Mouse (Mus musculus) liver, embryonic 12.5 days (tissue): Measurements from ENCODE around the gene Mctp1. TPM values are rescaled to one million over a fixed set of nuclear protein-coding genes. Genes with fewer than 3 reads are reported as not detected.

ENCODE experiments used
- ATAC-seq: fragments of 200-750 bp; cut with Nextera tagmentation; 2 replicates; pipeline ENCODE4 v1.8.0; 2017; ENCODE audit warnings: moderate number of reproducible peaks, mild to moderate bottlenecking, moderate library complexity
- H3K27ac ChIP-seq: fragments of 300-500 bp; sonication (generic); 2 replicates; pipeline ENCODE4 v1.5.1; 2016; ENCODE audit warnings: mild to moderate bottlenecking
- H3K27me3 ChIP-seq: fragments of 300-500 bp; sonication (generic); replicated peaks from 2 replicates; pipeline ENCODE4 v1.6.1; 2016; ENCODE audit warnings: mild to moderate bottlenecking, moderate library complexity
- H3K36me3 ChIP-seq: fragments of 300-500 bp; sonication (generic); 2 replicates; pipeline ENCODE4 v1.6.1; 2016; ENCODE audit warnings: mild to moderate bottlenecking, moderate library complexity
- H3K4me1 ChIP-seq: fragments of 300-500 bp; sonication (generic); 2 replicates; pipeline ENCODE4 v1.6.1; 2016
- H3K4me2 ChIP-seq: fragments of 300-500 bp; sonication (generic); 2 replicates; pipeline ENCODE4 v1.6.1; 2016; ENCODE audit warnings: mild to moderate bottlenecking, moderate library complexity
- H3K4me3 ChIP-seq: fragments of 300-500 bp; sonication (generic); 2 replicates; pipeline ENCODE4 v1.5.1; 2016; ENCODE audit warnings: mild to moderate bottlenecking, moderate library complexity
- H3K9ac ChIP-seq: fragments of 300-500 bp; sonication (generic); 2 replicates; pipeline ENCODE4 v1.6.1; 2016; ENCODE audit warnings: mild to moderate bottlenecking, moderate library complexity
- H3K9me3 ChIP-seq: fragments of 300-500 bp; sonication (generic); replicated peaks from 2 replicates; pipeline ENCODE4 v1.6.1; 2016; ENCODE audit warnings: mild to moderate bottlenecking, moderate library complexity
- WGBS: fragments of 180-500 bp; shearing (Covaris S2); methylation state at CpG from one replicate; pipeline ENCODE4 v1.1.7; 2016; ENCODE audit not compliant: insufficient replicate concordance; 5-methylcytosine and 5-hydroxymethylcytosine counted together
- polyA plus RNA-seq: library from polyadenylated mRNA; unstranded; fragments of >200 nt; fragmentation: Nextera tagmentation; extraction: Ambion mirVana; gene quantifications from 2 replicates; pipeline ENCODE4 v1.2.1, GENCODE M21; 2016

Gene Mctp1
- polyA plus RNA-seq, 1 experiment from 2014 or later: 1.6 TPM

- ATAC-seq: no peak
- no peak overlapping the region for H3K4me3 ChIP-seq
- no peak overlapping the region for H3K4me2 ChIP-seq
- WGBS: 46% methylated on average over 2 of the region's 2 CpGs
- no peaks in the 10 kb centered on the region for H3K9me3 ChIP-seq
- H3K36me3 ChIP-seq: no peaks in the 10 kb centered on the region
- no peak overlapping the region for H3K27ac ChIP-seq
- H3K9ac ChIP-seq: no peak overlapping the region
- H3K27me3 ChIP-seq: no peaks in the 10 kb centered on the region
- H3K4me1 ChIP-seq: no peaks in the 10 kb centered on the region
Measured at GRCm38 (mm10) chr13:76484086-76484709, 99.9 kb downstream of the Mctp1 start.

GRCm38 (mm10) chr13:76515896-76516295, 131.6 kb downstream of the Mctp1 start:
- 66% methylated on average over 2 of the region's 2 CpGs for WGBS

GRCm38 (mm10) chr13:76523170-76523569, 138.8 kb downstream of the Mctp1 start:
- no peaks in the 10 kb centered on the region for H3K9me3 ChIP-seq
- no peak for ATAC-seq
- no peaks in the 10 kb centered on the region for H3K27me3 ChIP-seq
- WGBS: 55% methylated on average over 1 of the region's 1 CpGs
- H3K27ac ChIP-seq: no peak overlapping the region
- H3K9ac ChIP-seq: no peak overlapping the region
- H3K4me2 ChIP-seq: no peak overlapping the region
- H3K4me3 ChIP-seq: no peak overlapping the region
- no peaks in the 10 kb centered on the region for H3K4me1 ChIP-seq
- no peaks in the 10 kb centered on the region for H3K36me3 ChIP-seq

More at GRCm38 (mm10) chr13:76515896-76516295, 131.6 kb downstream of the Mctp1 start:
- Histone ChIP-seq H3K9ac (no peak overlapping the region), H3K36me3 (no peaks in the 10 kb centered on the region), H3K27me3 (no peaks in the 10 kb centered on the region), H3K4me1 (no peaks in the 10 kb centered on the region), H3K4me3 (no peak overlapping the region), H3K27ac (no peak overlapping the region), H3K9me3 (no peaks in the 10 kb centered on the region), H3K4me2 (no peak overlapping the region)
- ATAC-seq: no peak

- H3K4me3 ChIP-seq: no peak overlapping the region
- H3K9ac ChIP-seq: no peak overlapping the region
- no peaks in the 10 kb centered on the region for H3K9me3 ChIP-seq
- H3K4me2 ChIP-seq: no peak overlapping the region
- H3K36me3 ChIP-seq: no peaks in the 10 kb centered on the region
- no peaks in the 10 kb centered on the region for H3K27me3 ChIP-seq
- no peak for ATAC-seq
- H3K4me1 ChIP-seq: no peaks in the 10 kb centered on the region
- H3K27ac ChIP-seq: no peak overlapping the region
Measured at GRCm38 (mm10) chr13:76527326-76527725, 143.0 kb downstream of the Mctp1 start.

- Histone ChIP-seq H3K9me3 (no peaks in the 10 kb centered on the region), H3K9ac (no peak overlapping the region), H3K4me1 (no peaks in the 10 kb centered on the region), H3K27ac (no peak overlapping the region), H3K4me2 (no peak overlapping the region), H3K36me3 (no peaks in the 10 kb centered on the region), H3K27me3 (no peaks in the 10 kb centered on the region), H3K4me3 (no peak overlapping the region)
- no peak for ATAC-seq
- WGBS: 60% methylated on average over 1 of the region's 1 CpGs
Measured at GRCm38 (mm10) chr13:76527751-76528150, 143.4 kb downstream of the Mctp1 start.

GRCm38 (mm10) chr13:76529915-76530314, 145.6 kb downstream of the Mctp1 start:
- Histone ChIP-seq H3K27ac (no peak overlapping the region), H3K9ac (no peak overlapping the region), H3K27me3 (no peaks in the 10 kb centered on the region), H3K9me3 (no peaks in the 10 kb centered on the region), H3K4me1 (no peaks in the 10 kb centered on the region), H3K4me2 (no peak overlapping the region), H3K36me3 (no peaks in the 10 kb centered on the region), H3K4me3 (no peak overlapping the region)
- no peak for ATAC-seq
- WGBS: 67% methylated on average over 2 of the region's 2 CpGs

GRCm38 (mm10) chr13:76530867-76531504, 146.7 kb downstream of the Mctp1 start:
- Histone ChIP-seq H3K9ac (no peak overlapping the region), H3K36me3 (no peaks in the 10 kb centered on the region), H3K9me3 (no peaks in the 10 kb centered on the region), H3K27ac (no peak overlapping the region), H3K4me3 (no peak overlapping the region), H3K27me3 (no peaks in the 10 kb centered on the region), H3K4me1 (no peaks in the 10 kb centered on the region), H3K4me2 (no peak overlapping the region)
- no peak for ATAC-seq
- 68% methylated on average over 3 of the region's 3 CpGs for WGBS

- no peaks in the 10 kb centered on the region for H3K27me3 ChIP-seq
- ATAC-seq: no peak
- no peak overlapping the region for H3K27ac ChIP-seq
- no peak overlapping the region for H3K9ac ChIP-seq
- WGBS: 65% methylated on average over 2 of the region's 2 CpGs
- H3K4me2 ChIP-seq: no peak overlapping the region
- no peaks in the 10 kb centered on the region for H3K36me3 ChIP-seq
- no peak overlapping the region for H3K4me3 ChIP-seq
- H3K9me3 ChIP-seq: no peaks in the 10 kb centered on the region
- H3K4me1 ChIP-seq: no peaks in the 10 kb centered on the region
Measured at GRCm38 (mm10) chr13:76547854-76548253, 163.5 kb downstream of the Mctp1 start.

- 47% methylated on average over 8 of the region's 8 CpGs for WGBS
- no peaks in the 10 kb centered on the region for H3K27me3 ChIP-seq
- H3K4me2 ChIP-seq: no peak overlapping the region
- H3K9me3 ChIP-seq: no peaks in the 10 kb centered on the region
- H3K4me1 ChIP-seq: no peaks in the 10 kb centered on the region
- ATAC-seq: no peak
- H3K27ac ChIP-seq: no peak overlapping the region
- no peak overlapping the region for H3K4me3 ChIP-seq
- no peaks in the 10 kb centered on the region for H3K36me3 ChIP-seq
- H3K9ac ChIP-seq: no peak overlapping the region
Measured at GRCm38 (mm10) chr13:76560918-76561317, 176.6 kb downstream of the Mctp1 start.

GRCm38 (mm10) chr13:76561594-76561993, 177.3 kb downstream of the Mctp1 start:
- no peaks in the 10 kb centered on the region for H3K36me3 ChIP-seq
- H3K4me3 ChIP-seq: no peak overlapping the region
- H3K4me1 ChIP-seq: no peaks in the 10 kb centered on the region
- H3K9ac ChIP-seq: no peak overlapping the region
- no peak for ATAC-seq
- no peak overlapping the region for H3K27ac ChIP-seq
- H3K27me3 ChIP-seq: no peaks in the 10 kb centered on the region
- WGBS: 30% methylated on average over 3 of the region's 3 CpGs
- no peaks in the 10 kb centered on the region for H3K9me3 ChIP-seq
- H3K4me2 ChIP-seq: no peak overlapping the region

- Histone ChIP-seq H3K27ac (no peak overlapping the region), H3K27me3 (no peaks in the 10 kb centered on the region), H3K9ac (no peak overlapping the region), H3K4me1 (no peaks in the 10 kb centered on the region), H3K9me3 (no peaks in the 10 kb centered on the region), H3K4me2 (no peak overlapping the region), H3K36me3 (no peaks in the 10 kb centered on the region), H3K4me3 (no peak overlapping the region)
- no peak for ATAC-seq
Measured at GRCm38 (mm10) chr13:76564061-76564460, 179.7 kb downstream of the Mctp1 start.

- Histone ChIP-seq H3K4me3 (no peak overlapping the region), H3K4me1 (no peaks in the 10 kb centered on the region), H3K27me3 (no peaks in the 10 kb centered on the region), H3K36me3 (no peaks in the 10 kb centered on the region), H3K27ac (no peak overlapping the region), H3K4me2 (no peak overlapping the region), H3K9me3 (no peaks in the 10 kb centered on the region), H3K9ac (no peak overlapping the region)
- 57% methylated on average over 3 of the region's 3 CpGs for WGBS
- no peak for ATAC-seq
Measured at GRCm38 (mm10) chr13:76566024-76566423, 181.7 kb downstream of the Mctp1 start.

GRCm38 (mm10) chr13:76567448-76567847, 183.1 kb downstream of the Mctp1 start:
- no peak overlapping the region for H3K9ac ChIP-seq
- no peak for ATAC-seq
- no peak overlapping the region for H3K4me2 ChIP-seq
- 50% methylated on average over 4 of the region's 4 CpGs for WGBS
- no peak overlapping the region for H3K27ac ChIP-seq
- H3K4me3 ChIP-seq: no peak overlapping the region
- no peaks in the 10 kb centered on the region for H3K9me3 ChIP-seq
- no peaks in the 10 kb centered on the region for H3K4me1 ChIP-seq
- no peaks in the 10 kb centered on the region for H3K27me3 ChIP-seq
- no peaks in the 10 kb centered on the region for H3K36me3 ChIP-seq
